Mouse (Mus musculus): ENCODE results near the gene Olfr967. TPM values are rescaled to one million over a fixed set of nuclear protein-coding genes. Genes with fewer than 3 reads are reported as not detected.

Gene Olfr967
- not detected in 2 replicates for polyA plus RNA-seq (2015; fragmentation: Nextera tagmentation; extraction: Ambion mirVana)

GRCm38 (mm10) chr9:39745949-39746348 lies at the start of gene Olfr967:
Gene Olfr967, plus strand, starts transcription at chr9:39746249.

GRCm38 (mm10) chr9:39707017-39707416 lies 39.0 kb upstream of the Olfr967 start, which contains the start of gene Olfr149:
Gene Olfr149, minus strand, starts transcription at chr9:39707117.

GRCm38 (mm10) chr9:39711053-39711452 lies 35.0 kb upstream of the Olfr967 start, which contains the start of gene Olfr965:
Gene Olfr965, plus strand, starts transcription at chr9:39711353.

GRCm38 (mm10) chr9:39730678-39731077 lies 15.4 kb upstream of the Olfr967 start, which contains the start of gene Olfr150:
Gene Olfr150, plus strand, starts transcription at chr9:39730978.

GRCm38 (mm10) chr9:39783153-39783552 lies 37.1 kb downstream of the Olfr967 start, which contains the start of gene Olfr968:
Gene Olfr968, minus strand, starts transcription at chr9:39783253.

GRCm38 (mm10) chr9:39790558-39790957 lies 44.5 kb downstream of the Olfr967 start, which contains the start of gene Olfr969:
Gene Olfr969, plus strand, starts transcription at chr9:39790945.

Other genes starting within 250 kb of the Olfr967 start
- not detected in 2 replicates for gene Olfr957, start 230.4 kb upstream of the Olfr967 start, polyA plus RNA-seq (2015; fragmentation: Nextera tagmentation; extraction: Ambion mirVana)
- gene Olfr958, start 192.2 kb upstream of the Olfr967 start, polyA plus RNA-seq (2015; fragmentation: Nextera tagmentation; extraction: Ambion mirVana), result not detected in 2 replicates
- not detected in 2 replicates for gene Olfr959, start 170.7 kb upstream of the Olfr967 start, polyA plus RNA-seq (2015; fragmentation: Nextera tagmentation; extraction: Ambion mirVana)
- 294 and 327 TPM in 2 replicates for gene AW551984, start 141.8 kb upstream of the Olfr967 start, polyA plus RNA-seq (2015; fragmentation: Nextera tagmentation; extraction: Ambion mirVana)
- gene Olfr148, start 135.6 kb upstream of the Olfr967 start, polyA plus RNA-seq (2015; fragmentation: Nextera tagmentation; extraction: Ambion mirVana), result not detected in 2 replicates
- gene Olfr960, start 124.9 kb upstream of the Olfr967 start, polyA plus RNA-seq (2015; fragmentation: Nextera tagmentation; extraction: Ambion mirVana), result not detected in 2 replicates
- not detected in 2 replicates for gene Olfr961, start 101.2 kb upstream of the Olfr967 start, polyA plus RNA-seq (2015; fragmentation: Nextera tagmentation; extraction: Ambion mirVana)
- gene Olfr963, start 79.0 kb upstream of the Olfr967 start, polyA plus RNA-seq (2015; fragmentation: Nextera tagmentation; extraction: Ambion mirVana), result not detected in 2 replicates
- not detected in 2 replicates for gene Olfr149, start 39.1 kb upstream of the Olfr967 start, polyA plus RNA-seq (2015; fragmentation: Nextera tagmentation; extraction: Ambion mirVana)
- gene Olfr965, start 34.9 kb upstream of the Olfr967 start, polyA plus RNA-seq (2015; fragmentation: Nextera tagmentation; extraction: Ambion mirVana), result not detected in 2 replicates
- gene Olfr150, start 15.3 kb upstream of the Olfr967 start, polyA plus RNA-seq (2015; fragmentation: Nextera tagmentation; extraction: Ambion mirVana), result not detected in 2 replicates
- not detected in 2 replicates for gene Olfr968, start 37.0 kb downstream of the Olfr967 start, polyA plus RNA-seq (2015; fragmentation: Nextera tagmentation; extraction: Ambion mirVana)
- gene Olfr969, start 44.7 kb downstream of the Olfr967 start, polyA plus RNA-seq (2015; fragmentation: Nextera tagmentation; extraction: Ambion mirVana), result not detected in 2 replicates
- not detected in 2 replicates for gene Olfr970, start 62.6 kb downstream of the Olfr967 start, polyA plus RNA-seq (2015; fragmentation: Nextera tagmentation; extraction: Ambion mirVana)
- not detected in 2 replicates for gene Olfr971, start 90.6 kb downstream of the Olfr967 start, polyA plus RNA-seq (2015; fragmentation: Nextera tagmentation; extraction: Ambion mirVana)
- gene Olfr972, start 120.2 kb downstream of the Olfr967 start, polyA plus RNA-seq (2015; fragmentation: Nextera tagmentation; extraction: Ambion mirVana), result not detected in 2 replicates
- not detected in 2 replicates for gene Olfr229, start 161.1 kb downstream of the Olfr967 start, polyA plus RNA-seq (2015; fragmentation: Nextera tagmentation; extraction: Ambion mirVana)
- gene Olfr974, start 191.3 kb downstream of the Olfr967 start, polyA plus RNA-seq (2015; fragmentation: Nextera tagmentation; extraction: Ambion mirVana), result not detected in 2 replicates
- not detected in 2 replicates for gene Olfr975, start 205.8 kb downstream of the Olfr967 start, polyA plus RNA-seq (2015; fragmentation: Nextera tagmentation; extraction: Ambion mirVana)
- gene Olfr976, start 214.9 kb downstream of the Olfr967 start, polyA plus RNA-seq (2015; fragmentation: Nextera tagmentation; extraction: Ambion mirVana), result not detected in 2 replicates
- not detected in 2 replicates for gene Olfr978, start 245.9 kb downstream of the Olfr967 start, polyA plus RNA-seq (2015; fragmentation: Nextera tagmentation; extraction: Ambion mirVana)